9 mouse cellular contexts compared by ENCODE assay signal in the genomic region with DNA sequence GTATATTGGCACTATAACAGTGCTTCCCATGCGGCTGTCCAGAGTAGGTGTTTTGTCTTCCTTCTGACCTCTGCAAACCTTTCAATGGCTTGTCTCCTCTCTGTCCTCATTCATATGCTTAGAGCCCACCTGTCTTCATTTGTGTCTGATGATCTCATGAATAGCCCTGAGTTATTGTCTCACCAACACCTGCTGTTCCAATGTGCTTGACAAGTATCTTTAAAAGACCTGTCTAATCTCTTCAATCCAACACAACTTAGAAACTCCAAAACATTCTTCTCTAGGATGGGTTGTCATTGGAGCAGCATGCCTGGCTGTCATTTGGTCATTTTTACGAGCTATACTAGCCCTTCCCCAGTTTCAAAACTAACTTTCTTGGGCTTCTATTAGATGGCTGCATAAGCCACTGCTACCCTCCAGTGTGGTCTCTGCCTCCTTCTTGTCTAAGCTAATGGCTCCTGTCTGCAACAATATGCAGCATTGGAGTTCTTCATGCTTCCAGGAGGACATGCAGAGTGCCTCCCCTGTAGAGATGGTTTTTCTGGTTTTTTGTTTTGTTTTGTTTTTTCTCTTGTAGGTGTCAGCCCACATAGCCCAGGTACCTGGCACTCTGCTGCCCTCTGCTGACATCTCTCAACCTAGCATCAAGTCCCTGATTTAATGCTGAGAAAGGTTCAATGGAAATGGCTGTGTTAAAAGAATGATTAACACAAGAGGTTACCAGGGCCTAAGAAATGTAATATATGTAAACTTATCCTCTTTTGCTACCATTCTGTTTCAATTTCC.
DNase-seq lines count a peak whose midpoint lies in the region; ATAC-seq and TF ChIP-seq lines count a peak whose summit lies in the region.
"Had no signal": no experiment of that assay in that cellular context is flagged by ENCODE, and none has a peak within 500 bp of the region (broad histone marks: within the 10 kb centered on the region; RNA-seq: fewer than 3 reads in every experiment).

No protein-coding gene starts in this region.

- intact Hi-C loops in heart, postnatal 14 days (cut with DNase I): loop anchor here (10.0 kb wide), 2 partner anchors 519 to 841 kb away; no protein-coding TSS in a partner anchor

- no peaks in the 10 kb centered on the region; the same call in 1 of the 2 replicates for H3K4me1 ChIP-seq in heart, postnatal 0 days (ENCODE audit: control insufficient read depth, insufficient read depth)
- H3K4me1 ChIP-seq in ES-Bruce4 (ENCODE audit: control insufficient read depth, insufficient read depth, low read length): peaks cover 2% of the 10 kb centered on the region
- H3K4me1 ChIP-seq in midbrain, embryonic 11.5 days (ENCODE audit: control insufficient read depth, insufficient read depth, low read length): no peaks in the 10 kb centered on the region
- H3K4me1 ChIP-seq: stomach, embryonic 15.5 days had no signal

- H3K4me2 ChIP-seq in heart, postnatal 0 days (ENCODE audit: low read depth, low read length): no peak overlapping the region
- H3K4me2 ChIP-seq in midbrain, embryonic 11.5 days: no peak overlapping the region
- H3K4me2 ChIP-seq: stomach, embryonic 15.5 days had no signal

- no peak overlapping the region for H3K4me3 ChIP-seq in heart, postnatal 0 days (ENCODE audit: low read depth, low read length)
- no peak overlapping the region for H3K4me3 ChIP-seq in ES-Bruce4 (ENCODE audit: low read depth, low read length)
- H3K4me3 ChIP-seq in midbrain, embryonic 11.5 days (ENCODE audit: low read depth, low read length): no peak overlapping the region
- H3K4me3 ChIP-seq: stomach, embryonic 15.5 days had no signal

- no peak for TF ChIP-seq POLR2A in ES-Bruce4 (IDR thresholded peaks at IDR 0.05; ENCODE audit: insufficient read depth, low read length)

- H3K27ac ChIP-seq in heart, postnatal 0 days (ENCODE audit: low read depth): no peak overlapping the region
- H3K27ac ChIP-seq in ES-Bruce4 (ENCODE audit: insufficient read depth, low read length): no peak overlapping the region
- no peak overlapping the region for H3K27ac ChIP-seq in midbrain, embryonic 11.5 days (ENCODE audit: low read depth, low read length)
- H3K27ac ChIP-seq: stomach, embryonic 15.5 days had no signal

- 68% methylated on average over 2 of the region's 2 CpGs for WGBS in heart, postnatal 0 days
- WGBS in midbrain, embryonic 11.5 days: 69% methylated on average over 2 of the region's 2 CpGs

- no peaks in the 10 kb centered on the region for H3K36me3 ChIP-seq in heart, postnatal 0 days (replicated peaks; ENCODE audit: control insufficient read depth, insufficient read depth, low read length)
- H3K36me3 ChIP-seq in ES-Bruce4 (ENCODE audit: control insufficient read depth, insufficient read depth, low read length, poor library complexity, severe bottlenecking): no peaks in the 10 kb centered on the region
- no peaks in the 10 kb centered on the region for H3K36me3 ChIP-seq in midbrain, embryonic 11.5 days (ENCODE audit: control insufficient read depth, insufficient read depth, low read length)
- H3K36me3 ChIP-seq: stomach, embryonic 15.5 days had no signal

- TF ChIP-seq CTCF in heart, postnatal 0 days (IDR thresholded peaks at IDR 0.05; ENCODE audit: low read depth): peak; percentile 68
- peak; percentile 53 for TF ChIP-seq CTCF in ES-Bruce4 (IDR thresholded peaks at IDR 0.05; ENCODE audit: low read depth, low read length)

- H3K27me3 ChIP-seq in heart, postnatal 0 days (ENCODE audit: control insufficient read depth, insufficient read depth, low read length): no peaks in the 10 kb centered on the region
- H3K27me3 ChIP-seq in ES-Bruce4 (ENCODE audit: control insufficient read depth, insufficient read depth, low read length, poor library complexity, severe bottlenecking): no peaks in the 10 kb centered on the region
- no peaks in the 10 kb centered on the region for H3K27me3 ChIP-seq in midbrain, embryonic 11.5 days (ENCODE audit: control insufficient read depth, insufficient read depth, low read length)
- H3K27me3 ChIP-seq: stomach, embryonic 15.5 days had no signal

- ATAC-seq in heart, postnatal 0 days (ENCODE audit: insufficient read depth, low read depth): no peak
- peak; percentile 49; the same call in 1 of the 2 replicates for ATAC-seq in midbrain, embryonic 11.5 days (ENCODE audit: low FRiP score)

- H3K9ac ChIP-seq in heart, postnatal 0 days (replicated peaks; ENCODE audit: low read depth, low read length): no peak overlapping the region
- H3K9ac ChIP-seq in ES-Bruce4 (ENCODE audit: low read depth, poor library complexity, severe bottlenecking): no peak overlapping the region
- H3K9ac ChIP-seq in midbrain, embryonic 11.5 days (ENCODE audit: low read length): no peak overlapping the region
- H3K9ac ChIP-seq: stomach, embryonic 15.5 days had no signal

- no peak for TF ChIP-seq EP300 in heart, postnatal 0 days (IDR thresholded peaks at IDR 0.05; ENCODE audit: low read depth)
- no peak for TF ChIP-seq EP300 in ES-Bruce4 (IDR thresholded peaks at IDR 0.05; ENCODE audit: insufficient read depth, low read depth, low read length)

- no peaks in the 10 kb centered on the region for H3K9me3 ChIP-seq in heart, postnatal 0 days (replicated peaks; ENCODE audit: control insufficient read depth, low read length)
- no peaks in the 10 kb centered on the region for H3K9me3 ChIP-seq in ES-Bruce4 (replicated peaks; ENCODE audit: control insufficient read depth, insufficient read depth, low read length, poor library complexity, severe bottlenecking)
- H3K9me3 ChIP-seq in midbrain, embryonic 11.5 days (ENCODE audit: control insufficient read depth, low read length): no peaks in the 10 kb centered on the region
- H3K9me3 ChIP-seq: stomach, embryonic 15.5 days had no signal

- no peak for DNase-seq in heart, postnatal 0 days (ENCODE audit: low spot score)
- no peak for DNase-seq in heart, adult 9 months (ENCODE audit: low spot score in 2 of 2)
- DNase-seq in cerebellum, adult 9-10 months: peak; percentile 52
- peak; percentile 51 to 75 for DNase-seq in heart, postnatal 14 days
- peak; percentile 63 to 73 for DNase-seq in layer of hippocampus, postnatal 10 days (ENCODE audit: low spot score in 2 of 2)
- DNase-seq in midbrain, embryonic 11.5 days (ENCODE audit: low spot score, missing footprints): no peak
- peak; percentile 69 for DNase-seq in testis, postnatal 10 days (ENCODE audit: low spot score)

Comparison
In these comparisons a context has a peak if more than half of its experiments do, and no peak if none do; other contexts are left out.
1. DNase-seq: peak in cerebellum, adult 9-10 months (single experiment), heart, postnatal 14 days (2 of 2), layer of hippocampus, postnatal 10 days (2 of 2) and testis, postnatal 10 days (single experiment); none in heart, postnatal 0 days (single experiment), heart, adult 9 months (0 of 2) and midbrain, embryonic 11.5 days (single experiment).